Mouse (Mus musculus): ENCODE results near the gene Oaz2. TPM values are rescaled to one million over a fixed set of nuclear protein-coding genes. Genes with fewer than 3 reads are reported as not detected.

The Oaz2 gene
- polyA plus RNA-seq, 1 experiment from 2014 or later: 182 TPM

DNA sequence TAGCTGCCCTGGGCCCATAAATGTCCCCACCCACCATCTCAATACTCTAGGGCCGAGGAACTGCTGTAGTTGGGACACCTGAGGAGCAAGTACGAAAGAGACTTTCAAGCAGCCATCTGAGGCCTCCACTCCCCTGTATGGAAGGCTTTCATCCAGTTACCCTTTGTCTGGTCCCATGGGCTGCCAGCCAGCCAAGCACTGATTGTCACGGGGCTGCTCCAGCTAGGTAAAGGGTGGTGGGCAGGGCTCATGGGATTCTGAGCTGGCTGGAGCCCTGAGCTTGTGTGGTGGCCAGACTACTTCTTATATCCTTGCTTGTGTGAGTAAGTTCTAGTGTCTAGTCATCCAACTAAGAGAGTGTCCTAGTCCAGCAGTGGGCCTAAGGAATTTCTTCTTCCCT lies 10.6 kb upstream of the Oaz2 start:
- WGBS: 87% methylated on average over 3 of the region's 3 CpGs
- H3K27me3 ChIP-seq (ENCODE audit: control insufficient read depth, insufficient read depth, low read length): no peaks in the 10 kb centered on the region
- H3K4me3 ChIP-seq (ENCODE audit: low read depth, low read length): no peak overlapping the region
- H3K4me1 ChIP-seq (ENCODE audit: control insufficient read depth, insufficient read depth, low read length): 0 out of 2 replicates have a peak, but pooled peaks cover 4% of the 10 kb centered on the region
- H3K4me2 ChIP-seq (replicated peaks; ENCODE audit: low read depth, low read length): no peak overlapping the region
- H3K27ac ChIP-seq (ENCODE audit: low read length): no peak overlapping the region
- no peak for ATAC-seq (ENCODE audit: insufficient number of reproducible peaks, insufficient read depth, low FRiP score, low read depth)
- no peak overlapping the region for H3K9ac ChIP-seq (replicated peaks; ENCODE audit: low read depth, low read length)
- H3K36me3 ChIP-seq (ENCODE audit: control insufficient read depth, insufficient read depth, low read length): no peaks in the 10 kb centered on the region
- H3K9me3 ChIP-seq (ENCODE audit: control insufficient read depth, low read depth, low read length): no peaks in the 10 kb centered on the region

DNA sequence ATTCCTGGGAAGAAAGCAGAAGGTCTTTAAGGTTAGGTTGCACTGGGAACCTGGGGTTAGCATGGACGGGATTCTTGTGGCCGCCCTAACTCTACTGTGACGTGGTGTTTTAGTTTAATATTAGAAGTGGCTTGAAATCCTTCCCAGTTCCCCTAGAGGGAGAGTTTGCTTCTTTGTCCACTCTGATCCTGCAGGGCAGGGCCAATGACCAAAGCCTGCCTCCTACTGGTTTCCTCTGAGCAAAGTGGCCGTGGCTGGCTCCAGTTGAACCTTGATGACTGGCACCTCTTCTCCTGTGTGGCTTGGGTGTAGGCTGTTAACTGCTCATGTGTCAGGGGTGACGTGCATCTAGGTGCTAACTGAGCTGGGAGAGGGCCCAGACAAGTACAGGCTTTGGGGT lies 6.8 kb upstream of the Oaz2 start:
- H3K4me2 ChIP-seq (replicated peaks; ENCODE audit: low read depth, low read length): no peak overlapping the region
- no peak overlapping the region for H3K9ac ChIP-seq (replicated peaks; ENCODE audit: low read depth, low read length)
- H3K4me1 ChIP-seq (ENCODE audit: control insufficient read depth, insufficient read depth, low read length): 0 out of 2 replicates have a peak, but pooled peaks cover 4% of the 10 kb centered on the region
- no peaks in the 10 kb centered on the region for H3K27me3 ChIP-seq (ENCODE audit: control insufficient read depth, insufficient read depth, low read length)
- H3K9me3 ChIP-seq (ENCODE audit: control insufficient read depth, low read depth, low read length): no peaks in the 10 kb centered on the region
- H3K27ac ChIP-seq (ENCODE audit: low read length): no peak overlapping the region
- WGBS: 69% methylated on average over 5 of the region's 5 CpGs
- no peak for ATAC-seq (ENCODE audit: insufficient number of reproducible peaks, insufficient read depth, low FRiP score, low read depth)
- no peaks in the 10 kb centered on the region for H3K36me3 ChIP-seq (ENCODE audit: control insufficient read depth, insufficient read depth, low read length)
- H3K4me3 ChIP-seq (ENCODE audit: low read depth, low read length): no peak overlapping the region

DNA sequence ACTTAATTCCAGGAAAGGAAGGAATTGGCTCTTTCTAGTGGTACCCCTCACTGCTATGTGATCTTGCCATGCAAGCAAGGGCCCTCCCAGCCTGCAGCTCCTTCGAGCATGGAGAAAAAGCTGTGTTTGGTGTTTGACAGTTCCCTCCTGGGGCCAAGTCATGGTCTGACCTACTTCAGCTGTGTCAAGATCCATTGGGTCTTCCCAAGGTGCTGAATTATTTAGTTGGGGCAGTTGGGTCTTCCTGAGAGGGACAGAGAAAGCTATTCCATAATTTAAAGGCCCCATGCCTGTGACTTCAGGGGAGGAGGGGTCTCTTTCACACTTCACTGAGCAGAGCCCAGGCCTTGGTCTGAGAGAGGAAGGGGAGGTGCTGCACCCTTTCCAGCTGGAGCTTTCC lies 6.3 kb upstream of the Oaz2 start:
- 55% methylated on average over 1 of the region's 1 CpGs for WGBS
- Histone ChIP-seq H3K4me1 (ENCODE audit: control insufficient read depth, insufficient read depth, low read length) (0 out of 2 replicates have a peak, but pooled peaks cover 4% of the 10 kb centered on the region), H3K9ac (replicated peaks; ENCODE audit: low read depth, low read length) (no peak overlapping the region), H3K4me3 (ENCODE audit: low read depth, low read length) (no peak overlapping the region), H3K27ac (ENCODE audit: low read length) (no peak overlapping the region), H3K4me2 (replicated peaks; ENCODE audit: low read depth, low read length) (no peak overlapping the region), H3K9me3 (ENCODE audit: control insufficient read depth, low read depth, low read length) (no peaks in the 10 kb centered on the region), H3K27me3 (ENCODE audit: control insufficient read depth, insufficient read depth, low read length) (no peaks in the 10 kb centered on the region), H3K36me3 (ENCODE audit: control insufficient read depth, insufficient read depth, low read length) (no peaks in the 10 kb centered on the region)
- no peak for ATAC-seq (ENCODE audit: insufficient number of reproducible peaks, insufficient read depth, low FRiP score, low read depth)

DNA sequence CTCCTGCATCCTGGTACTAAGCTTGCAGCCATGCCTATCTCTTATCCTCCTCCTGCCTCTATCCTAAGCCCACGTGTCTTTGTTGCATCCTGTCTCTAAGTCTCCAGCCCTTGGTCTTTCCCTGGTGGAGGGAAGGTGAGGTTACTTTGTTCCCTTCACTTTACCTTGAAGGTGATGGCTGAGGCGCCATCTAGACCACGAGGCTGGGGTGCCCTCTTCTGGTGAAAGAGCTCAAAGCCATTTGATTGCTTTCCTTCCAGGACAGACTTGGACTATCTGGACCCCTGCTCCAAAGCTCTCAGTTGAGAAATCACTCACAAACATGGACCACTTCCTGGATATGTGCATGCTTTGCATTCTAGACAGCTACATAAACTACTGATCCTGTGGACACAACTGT lies 3.6 kb upstream of the Oaz2 start:
- Histone ChIP-seq H3K27me3 (ENCODE audit: control insufficient read depth, insufficient read depth, low read length) (no peaks in the 10 kb centered on the region), H3K4me3 (ENCODE audit: low read depth, low read length) (no peak overlapping the region), H3K9me3 (ENCODE audit: control insufficient read depth, low read depth, low read length) (no peaks in the 10 kb centered on the region), H3K36me3 (ENCODE audit: control insufficient read depth, insufficient read depth, low read length) (no peaks in the 10 kb centered on the region), H3K27ac (ENCODE audit: low read length) (no peak overlapping the region), H3K4me2 (replicated peaks; ENCODE audit: low read depth, low read length) (no peak overlapping the region), H3K4me1 (ENCODE audit: control insufficient read depth, insufficient read depth, low read length) (0 out of 2 replicates have a peak, but pooled peaks cover 4% of the 10 kb centered on the region), H3K9ac (replicated peaks; ENCODE audit: low read depth, low read length) (no peak overlapping the region)
- WGBS: 2% methylated on average over 3 of the region's 3 CpGs
- no peak for ATAC-seq (ENCODE audit: insufficient number of reproducible peaks, insufficient read depth, low FRiP score, low read depth)

DNA sequence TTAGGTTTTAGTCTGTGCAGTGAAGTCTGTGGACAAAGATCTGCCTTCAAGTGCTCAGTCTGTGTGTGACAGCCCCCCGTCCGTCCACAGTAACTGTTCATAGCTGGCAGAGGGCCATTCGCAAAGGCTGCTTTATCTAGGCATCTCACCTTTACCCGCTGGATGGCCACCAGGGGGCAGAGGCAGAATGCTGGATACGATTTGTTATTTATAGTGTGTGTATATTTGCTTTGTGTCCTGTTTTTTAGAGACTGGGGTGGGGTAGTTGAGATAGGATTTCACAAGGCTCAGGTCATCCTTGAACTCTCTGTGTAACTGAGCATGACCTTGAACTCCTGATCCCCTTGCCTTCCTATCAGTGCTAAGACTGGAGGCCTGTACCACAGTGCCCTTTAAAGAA lies 1.8 kb upstream of the Oaz2 start:
- H3K27ac ChIP-seq (ENCODE audit: low read length): no peak overlapping the region
- H3K4me3 ChIP-seq (ENCODE audit: low read depth, low read length): no peak overlapping the region
- H3K4me1 ChIP-seq (ENCODE audit: control insufficient read depth, insufficient read depth, low read length): no peaks in the 10 kb centered on the region
- H3K4me2 ChIP-seq (replicated peaks; ENCODE audit: low read depth, low read length): no peak overlapping the region
- 19% methylated on average over 5 of the region's 5 CpGs for WGBS
- H3K36me3 ChIP-seq (ENCODE audit: control insufficient read depth, insufficient read depth, low read length): no peaks in the 10 kb centered on the region
- no peak overlapping the region for H3K9ac ChIP-seq (replicated peaks; ENCODE audit: low read depth, low read length)
- no peaks in the 10 kb centered on the region for H3K27me3 ChIP-seq (ENCODE audit: control insufficient read depth, insufficient read depth, low read length)
- H3K9me3 ChIP-seq (ENCODE audit: control insufficient read depth, low read depth, low read length): no peaks in the 10 kb centered on the region
- 0 out of 2 replicates have a peak, but pooled peaks have one; percentile 42 for ATAC-seq (ENCODE audit: insufficient number of reproducible peaks, insufficient read depth, low FRiP score, low read depth)

DNA sequence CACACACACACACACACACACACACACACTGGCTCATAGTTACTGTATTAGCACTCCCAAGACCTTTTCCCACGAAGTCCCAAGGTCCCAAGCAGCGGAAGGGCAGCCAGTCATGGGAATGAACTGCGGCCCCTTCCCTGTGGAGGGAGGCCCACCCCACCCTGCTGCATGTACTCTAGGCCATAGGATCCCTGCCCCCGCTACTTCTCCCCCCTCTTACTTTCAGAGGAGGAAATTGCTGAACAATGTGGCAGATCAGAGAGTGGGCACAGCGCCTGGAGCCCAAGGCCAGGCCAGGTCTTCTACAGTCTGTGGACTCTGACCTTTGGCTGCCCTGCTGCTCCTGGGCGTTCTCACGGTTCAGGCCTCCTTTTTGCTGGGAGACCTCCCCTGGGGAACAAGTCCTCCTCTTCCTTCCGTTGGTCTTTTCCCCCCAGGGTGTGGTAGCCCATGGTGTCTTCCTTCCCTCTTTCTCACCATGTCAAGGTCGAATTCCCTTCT lies 3.7 kb downstream of the Oaz2 start:
- H3K4me3 ChIP-seq (ENCODE audit: low read depth, low read length): no peak overlapping the region
- no peak overlapping the region for H3K4me2 ChIP-seq (replicated peaks; ENCODE audit: low read depth, low read length)
- H3K4me1 ChIP-seq (ENCODE audit: control insufficient read depth, insufficient read depth, low read length): peaks cover 8% of the 10 kb centered on the region
- H3K9me3 ChIP-seq (ENCODE audit: control insufficient read depth, low read depth, low read length): no peaks in the 10 kb centered on the region
- H3K9ac ChIP-seq (replicated peaks; ENCODE audit: low read depth, low read length): no peak overlapping the region
- 51% methylated on average over 9 of the region's 9 CpGs for whole genome bisulfite sequencing
- H3K27me3 ChIP-seq (ENCODE audit: control insufficient read depth, insufficient read depth, low read length): no peaks in the 10 kb centered on the region
- no peaks in the 10 kb centered on the region for H3K36me3 ChIP-seq (ENCODE audit: control insufficient read depth, insufficient read depth, low read length)
- H3K27ac ChIP-seq (ENCODE audit: low read length): no peak overlapping the region
- ATAC-seq (ENCODE audit: insufficient number of reproducible peaks, insufficient read depth, low FRiP score, low read depth): no peak

DNA sequence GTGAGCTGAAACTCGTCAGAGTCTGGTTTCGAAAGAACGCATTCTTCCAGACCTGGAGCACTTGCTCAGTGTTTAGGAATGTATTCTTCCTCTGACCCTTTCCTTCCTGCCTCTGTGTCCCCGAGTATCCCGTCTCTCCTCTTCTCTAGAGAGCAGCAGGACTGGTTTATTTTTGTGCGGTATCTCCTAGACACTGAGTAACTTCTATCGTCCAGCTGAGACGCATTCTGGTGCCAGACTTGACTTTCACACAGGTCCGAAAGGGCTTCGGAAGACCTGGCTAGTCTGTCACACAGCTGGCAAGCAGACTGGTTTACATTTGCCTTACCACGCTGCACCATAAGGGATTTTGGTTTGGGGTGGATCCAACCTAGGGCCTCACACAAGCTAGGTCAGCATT lies 5.2 kb downstream of the Oaz2 start:
- Histone ChIP-seq H3K27ac (ENCODE audit: low read length) (peak overlapping the region; percentile 27; the same call in 1 of the 2 replicates), H3K4me3 (ENCODE audit: low read depth, low read length) (no peak overlapping the region), H3K9ac (replicated peaks; ENCODE audit: low read depth, low read length) (no peak overlapping the region), H3K36me3 (ENCODE audit: control insufficient read depth, insufficient read depth, low read length) (no peaks in the 10 kb centered on the region), H3K9me3 (ENCODE audit: control insufficient read depth, low read depth, low read length) (no peaks in the 10 kb centered on the region), H3K27me3 (ENCODE audit: control insufficient read depth, insufficient read depth, low read length) (no peaks in the 10 kb centered on the region), H3K4me1 (ENCODE audit: control insufficient read depth, insufficient read depth, low read length) (peaks cover 16% of the 10 kb centered on the region), H3K4me2 (replicated peaks; ENCODE audit: low read depth, low read length) (no peak overlapping the region)
- 49% methylated on average over 11 of the region's 11 CpGs for WGBS
- ATAC-seq (ENCODE audit: insufficient number of reproducible peaks, insufficient read depth, low FRiP score, low read depth): no peak

DNA sequence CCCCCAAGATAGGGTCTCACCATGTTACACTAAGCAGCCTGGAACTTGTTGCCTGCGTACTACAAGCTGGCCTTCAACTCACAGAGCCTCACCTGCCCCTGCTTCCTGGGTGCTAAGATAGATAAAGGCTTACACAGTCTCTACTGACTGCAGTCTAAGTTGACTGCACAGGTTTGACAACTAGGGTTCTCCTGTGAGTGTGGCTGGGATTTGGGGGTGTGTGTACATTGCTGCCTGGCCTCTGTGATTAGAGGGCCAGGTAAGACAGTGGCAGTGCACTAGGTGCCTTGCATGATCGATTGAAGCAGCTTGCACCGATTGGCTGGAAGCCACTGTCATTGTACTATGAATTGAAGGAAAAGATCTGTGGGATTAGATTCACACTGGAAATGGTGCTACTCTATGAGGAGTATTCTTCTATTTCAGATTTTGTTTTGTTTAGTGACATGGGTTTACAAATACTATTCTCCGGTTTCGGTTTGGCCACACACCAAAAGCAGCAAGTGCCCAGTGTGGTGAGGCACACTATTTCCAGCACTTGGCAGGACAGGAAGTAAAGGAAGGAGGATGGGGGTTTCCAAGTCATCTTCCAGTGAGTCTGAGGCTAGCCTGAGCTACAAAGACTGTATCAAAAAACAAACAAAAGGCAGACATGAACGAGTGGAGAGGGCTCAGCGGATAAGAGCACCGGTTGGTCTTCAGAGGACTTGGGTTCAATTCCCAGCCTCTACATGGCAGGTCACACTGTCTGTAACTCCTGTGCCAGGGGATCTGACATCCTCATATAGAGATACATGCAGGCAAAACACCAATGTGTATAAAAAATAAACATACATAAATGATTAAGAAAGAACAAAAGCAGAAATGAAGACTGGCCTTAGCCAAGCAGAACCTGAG lies 7.9 kb downstream of the Oaz2 start:
- H3K27me3 ChIP-seq (ENCODE audit: control insufficient read depth, insufficient read depth, low read length): no peaks in the 10 kb centered on the region
- no peaks in the 10 kb centered on the region for H3K36me3 ChIP-seq (ENCODE audit: control insufficient read depth, insufficient read depth, low read length)
- H3K4me3 ChIP-seq (ENCODE audit: low read depth, low read length): peak overlapping the region; percentile 57
- no peaks in the 10 kb centered on the region for H3K9me3 ChIP-seq (ENCODE audit: control insufficient read depth, low read depth, low read length)
- ATAC-seq (ENCODE audit: insufficient number of reproducible peaks, insufficient read depth, low FRiP score, low read depth): peak; percentile 4; the same call in 1 of the 2 replicates
- peaks cover 42% of the 10 kb centered on the region for H3K4me1 ChIP-seq (ENCODE audit: control insufficient read depth, insufficient read depth, low read length)
- H3K9ac ChIP-seq (replicated peaks; ENCODE audit: low read depth, low read length): 0 out of 2 replicates have a peak overlapping the region, but pooled peaks have one; percentile 62
- H3K27ac ChIP-seq (ENCODE audit: low read length): peak overlapping the region; percentile 21; the same call in 1 of the 2 replicates
- 54% methylated on average over 8 of the region's 8 CpGs for WGBS
- peak overlapping the region; percentile 94 for H3K4me2 ChIP-seq (replicated peaks; ENCODE audit: low read depth, low read length)

All from stomach, embryonic 14.5 days (tissue).